Mouse (Mus musculus) gastrocnemius, adult 2 months (tissue): ENCODE results near the gene Fcor. TPM values are rescaled to one million over a fixed set of nuclear protein-coding genes. Genes with fewer than 3 reads are reported as not detected.

ENCODE experiments used
- DNase-seq: peaks from one replicate; pipeline ENCODE4 v3.0.0; 2022
- H3K27ac ChIP-seq: fragments of 200-600 bp; 2 replicates; pipeline ENCODE4 v1.8.1; 2022; ENCODE audit warnings: mild to moderate bottlenecking
- H3K4me3 ChIP-seq: fragments of 200-600 bp; 2 replicates; pipeline ENCODE4 v1.8.1; 2022; ENCODE audit warnings: mild to moderate bottlenecking, moderate library complexity
- CTCF ChIP-seq: fragments of 200-600 bp; IDR thresholded peaks from 2 replicates; pipeline ENCODE4 v1.8.1; 2022; ENCODE audit warnings: antibody characterized with exemption, mild to moderate bottlenecking, moderate library complexity
- intact Hi-C: fragments of 180-260 bp; cut with DNase I; formaldehyde crosslinking; loops from one replicate; pipeline ENCODE4 v1.15.1; 2025
- long read RNA-seq, 2 experiments: library from polyadenylated mRNA; stranded (forward); transcript quantifications; one replicate each; pipeline ENCODE4 v2.0.0; 2021
- total RNA-seq, 2 experiments: library from RNA; stranded (reverse); gene quantifications; 2 replicates each; pipeline ENCODE4 v1.2.3; 2021

Fcor gene
- not detected for total RNA-seq
- long read RNA-seq, experiment 1, result 0 reads
- long read RNA-seq, experiment 2, result 0 reads

GRCm38 (mm10) chr8:3671980-3672491 lies at the start of gene Fcor:
TSS of gene Fcor (minus strand) at chr8:3672362.
- Histone ChIP-seq H3K4me3 (peak within 1 kb of the TSS; percentile 78), H3K27ac (peak within 1 kb of the TSS; percentile 46)
- intact Hi-C loops, result loop anchor here (1.0 to 10.0 kb wide), 2 partner anchors 113 to 317 kb away; partner anchors contain the start of gene A430078G23Rik
- DNase-seq, result peak; percentile 85
- peak; percentile 91 for TF ChIP-seq CTCF

GRCm38 (mm10) chr8:3721041-3721440 lies 48.9 kb upstream of the Fcor start:
- intact Hi-C loops, result no loop called here
- Histone ChIP-seq H3K27ac (no peak overlapping the region), H3K4me3 (no peak overlapping the region)
- DNase-seq, result no peak
- TF ChIP-seq CTCF, result no peak

- no peak for TF ChIP-seq CTCF
- Histone ChIP-seq H3K27ac (no peak within 1 kb of the TSS), H3K4me3 (no peak within 1 kb of the TSS)
- intact Hi-C loops, result no loop called here
- DNase-seq, result no peak
These were observed 48.4 kb upstream of the Fcor start, which contains the start of gene Clec4g for GRCm38 (mm10) chr8:3720551-3720950. TSS of gene Clec4g (minus strand) at chr8:3720651.

- intact Hi-C loops, result loop anchor here (5.0 kb wide), 1 partner anchor 239 kb away; no protein-coding TSS in a partner anchor
- DNase-seq, result peak; percentile 71
- peak; percentile 83 for TF ChIP-seq CTCF
- Histone ChIP-seq H3K27ac (no peak overlapping the region), H3K4me3 (no peak overlapping the region)
These were observed 46.4 kb upstream of the Fcor start for GRCm38 (mm10) chr8:3718559-3718958.

- Histone ChIP-seq H3K27ac (no peak overlapping the region), H3K4me3 (no peak overlapping the region)
- intact Hi-C loops, result loop anchor here (5.0 kb wide), 1 partner anchor 240 kb away; no protein-coding TSS in a partner anchor
- no peak for TF ChIP-seq CTCF
- no peak for DNase-seq
These were observed 45.3 kb upstream of the Fcor start for GRCm38 (mm10) chr8:3717321-3717954.

GRCm38 (mm10) chr8:3711646-3712045 lies 39.5 kb upstream of the Fcor start:
- peak overlapping the region; percentile 31; the same call in 1 of the 2 replicates for H3K27ac ChIP-seq
- TF ChIP-seq CTCF, result no peak
- DNase-seq, result no peak
- intact Hi-C loops, result no loop called here
- H3K4me3 ChIP-seq, result no peak overlapping the region

GRCm38 (mm10) chr8:3710312-3710711 lies 38.1 kb upstream of the Fcor start:
- no peak for DNase-seq
- Histone ChIP-seq H3K27ac (no peak overlapping the region), H3K4me3 (no peak overlapping the region)
- intact Hi-C loops, result no loop called here
- TF ChIP-seq CTCF, result no peak

- TF ChIP-seq CTCF, result no peak
- H3K4me3 ChIP-seq, result no peak overlapping the region
- no peak overlapping the region for H3K27ac ChIP-seq
- intact Hi-C loops, result no loop called here
- no peak for DNase-seq
These were observed 35.4 kb upstream of the Fcor start for GRCm38 (mm10) chr8:3707611-3708010.

GRCm38 (mm10) chr8:3705711-3706110 lies 33.5 kb upstream of the Fcor start:
- no peak for DNase-seq
- TF ChIP-seq CTCF, result peak; percentile 34
- Histone ChIP-seq H3K4me3 (no peak overlapping the region), H3K27ac (no peak overlapping the region)
- intact Hi-C loops, result no loop called here

GRCm38 (mm10) chr8:3701491-3701890 lies 29.3 kb upstream of the Fcor start:
- no peak for TF ChIP-seq CTCF
- Histone ChIP-seq H3K27ac (no peak overlapping the region), H3K4me3 (no peak overlapping the region)
- no peak for DNase-seq
- intact Hi-C loops, result no loop called here

- intact Hi-C loops, result no loop called here
- Histone ChIP-seq H3K4me3 (no peak within 1 kb of the TSS), H3K27ac (no peak within 1 kb of the TSS)
- DNase-seq, result no peak
- no peak for TF ChIP-seq CTCF
These were observed 22.0 kb upstream of the Fcor start, which contains the start of gene Fcer2a for GRCm38 (mm10) chr8:3694121-3694520. TSS of gene Fcer2a (minus strand) at chr8:3694175.

GRCm38 (mm10) chr8:3690774-3691173 lies 18.6 kb upstream of the Fcor start:
- H3K4me3 ChIP-seq, result no peak overlapping the region
- intact Hi-C loops, result no loop called here
- TF ChIP-seq CTCF, result no peak
- no peak for DNase-seq
- H3K27ac ChIP-seq, result no peak overlapping the region

GRCm38 (mm10) chr8:3687537-3687936 lies 15.4 kb upstream of the Fcor start:
- TF ChIP-seq CTCF, result no peak
- H3K4me3 ChIP-seq, result no peak overlapping the region
- H3K27ac ChIP-seq, result no peak overlapping the region
- DNase-seq, result no peak
- intact Hi-C loops, result no loop called here

GRCm38 (mm10) chr8:3685422-3685821 lies 13.3 kb upstream of the Fcor start:
- intact Hi-C loops, result no loop called here
- Histone ChIP-seq H3K4me3 (no peak overlapping the region), H3K27ac (no peak overlapping the region)
- no peak for DNase-seq
- no peak for TF ChIP-seq CTCF
